Mouse (Mus musculus) c-Kit-positive CD71-negative TER-119-negative erythroid progenitor cells, embryonic 14.5 days (primary cell): Measurements from ENCODE around the gene Olfr1474.
"Not testable (repeated sequence)": the region's sequence is repeated elsewhere in the genome, so short reads cannot be mapped to it uniquely, and the experiment has no call there.

Experiments used
- DNase-seq: peaks from one replicate; pipeline ENCODE4 v3.0.0-alpha.2; 2013; ENCODE audit warnings: low read depth

Olfr1474 gene

DNA sequence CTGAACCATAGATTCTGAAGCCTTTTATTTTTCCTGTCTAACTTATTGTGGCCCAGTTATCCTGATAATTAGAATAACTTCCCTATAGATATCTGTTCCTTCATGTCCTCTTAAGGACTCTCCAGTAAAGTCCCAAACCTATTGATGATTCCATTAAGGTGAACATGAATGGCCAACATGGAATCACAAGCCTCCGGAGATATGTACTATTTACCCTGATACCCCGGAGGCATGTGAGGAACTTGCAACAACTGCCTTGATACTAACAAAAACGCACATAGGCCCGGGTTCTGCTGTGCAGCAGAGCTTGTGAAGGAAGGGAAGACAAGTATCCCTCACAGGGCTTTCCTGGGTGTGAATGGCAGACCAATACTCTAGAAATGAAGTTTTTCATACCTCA, at the start of gene Olfr1474:
TSS of gene Olfr1474 (plus strand) at position 301 of the 400 bp plus-strand sequence.
- not testable (repeated sequence) for DNase-seq

DNA sequence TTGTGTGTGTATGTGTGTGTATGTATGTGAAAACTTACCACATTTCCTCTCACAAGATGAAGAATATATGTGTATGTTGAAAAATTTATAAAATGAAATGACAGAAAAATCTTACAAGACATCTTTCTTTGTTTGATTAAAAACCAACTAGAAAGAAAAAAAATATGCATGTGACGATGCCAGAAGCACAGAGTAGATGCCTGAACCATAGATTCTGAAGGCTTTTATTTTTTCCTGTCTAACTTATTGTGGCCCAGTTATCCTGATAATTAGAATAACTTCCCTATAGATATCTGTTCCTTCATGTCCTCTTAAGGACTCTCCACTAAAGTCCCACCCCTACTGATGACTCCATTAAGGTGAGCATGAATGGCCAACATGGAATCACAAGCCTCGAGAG, 26.3 kb upstream of the Olfr1474 start, which contains the start of gene Olfr1471:
TSS of gene Olfr1471 (plus strand) at position 301 of the 400 bp plus-strand sequence.
- DNase-seq: not testable (repeated sequence)

DNA sequence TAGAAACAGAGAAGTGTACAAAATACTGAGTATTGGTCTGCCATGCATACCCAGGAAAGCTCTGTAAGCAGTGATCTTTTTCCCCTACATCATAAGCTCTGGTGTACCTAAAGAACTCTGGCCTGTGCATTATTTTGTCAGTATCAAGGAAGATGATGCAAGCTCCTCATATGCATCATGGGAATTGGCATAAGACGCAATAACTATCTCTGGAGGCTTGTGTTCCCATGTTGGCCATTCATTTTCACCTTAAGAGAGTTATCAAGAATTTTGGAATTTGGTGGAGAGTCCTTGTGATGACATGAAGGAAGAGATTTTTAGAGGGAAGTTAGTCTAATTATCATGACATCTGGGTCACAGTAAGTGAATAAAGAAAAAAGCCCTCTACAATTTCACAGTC, 13.4 kb upstream of the Olfr1474 start, which contains the start of gene Olfr1472:
TSS of gene Olfr1472 (minus strand) at position 101 of the 400 bp plus-strand sequence.
- no peak for DNase-seq

DNA sequence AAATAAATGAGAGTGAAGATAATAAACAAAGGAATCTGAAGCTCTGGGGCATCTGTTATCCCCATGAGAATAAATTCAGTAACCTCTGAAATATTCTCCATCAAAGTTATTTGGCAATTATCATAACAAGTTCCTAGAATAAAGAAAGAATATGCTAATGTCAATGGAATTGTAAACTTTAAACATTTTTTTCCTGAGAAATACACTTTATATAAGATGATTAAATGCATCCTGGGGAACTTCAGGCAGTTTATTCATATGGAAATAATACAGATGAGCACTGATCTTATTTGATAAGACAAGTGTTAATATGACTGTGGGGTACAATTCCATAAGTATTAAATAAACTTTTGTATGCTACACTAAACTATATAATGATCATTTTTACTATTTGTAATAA, 10.7 kb downstream of the Olfr1474 start, which contains the start of gene Olfr1475:
TSS of gene Olfr1475 (minus strand) at position 101 of the 400 bp plus-strand sequence.
- no peak for DNase-seq

DNA sequence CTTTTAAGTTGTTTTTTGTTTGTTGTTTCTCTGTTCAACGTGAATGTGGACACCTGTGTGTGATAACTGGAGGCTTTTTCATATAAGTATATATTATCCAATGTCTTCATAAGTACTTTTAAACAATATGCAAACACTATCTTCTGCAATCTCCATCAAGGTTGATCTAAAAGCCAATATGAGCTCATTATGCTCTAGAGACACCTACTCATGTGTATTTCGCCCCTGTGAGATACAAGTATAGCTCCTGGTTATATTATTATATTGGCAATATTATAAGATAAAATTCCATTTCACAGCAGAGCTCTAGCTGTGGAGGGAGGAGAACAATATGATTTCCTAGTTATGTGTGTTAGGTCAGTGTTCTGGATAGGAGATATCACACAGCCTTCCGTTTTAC, 30.9 kb downstream of the Olfr1474 start, which contains the start of gene Olfr1477:
TSS of gene Olfr1477 (plus strand) at position 301 of the 400 bp plus-strand sequence.
- no peak for DNase-seq
